Mouse (Mus musculus): ENCODE data around the gene Kcne2.

DNA sequence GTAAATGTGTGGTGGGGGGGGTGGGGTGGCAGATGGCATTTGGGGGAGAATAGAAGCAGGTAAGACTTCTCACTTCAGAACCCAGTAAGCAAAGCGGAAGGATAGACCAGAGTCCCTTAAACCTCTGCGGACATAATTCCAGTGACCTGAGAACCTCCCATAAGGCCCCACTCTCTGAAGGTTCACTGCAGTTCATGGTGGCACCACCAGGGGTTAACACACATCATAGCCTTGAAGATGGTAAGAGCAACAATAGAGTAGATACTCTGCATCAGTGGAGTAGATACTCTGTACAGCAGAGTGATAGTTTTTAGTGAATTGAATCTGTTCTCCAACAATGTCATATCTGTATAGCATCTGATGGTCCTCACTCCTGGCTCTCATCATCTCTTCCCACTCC, 13.3 kb downstream of the Kcne2 start:
- TF ChIP-seq POLR2A (IDR thresholded peaks at IDR 0.05; ENCODE audit: low read depth, low read length) (no peak), CTCF (IDR thresholded peaks at IDR 0.05; ENCODE audit: extremely low read depth, insufficient read length, insufficient replicate concordance, low read depth, low read length) (no peak)

Measured in small intestine, adult 2 months (tissue).